Mouse (Mus musculus) myocyte (in vitro differentiated cells): Measurements from ENCODE around the gene Gmfg.

Experiments
- E2F4 ChIP-seq: IDR thresholded peaks from one replicate; pipeline ENCODE4 v1.6.1; 2011; ENCODE audit warnings: mild to moderate bottlenecking, control low read depth, moderate library complexity; ENCODE audit not compliant: insufficient read depth
- MAX ChIP-seq: IDR thresholded peaks from one replicate; pipeline ENCODE4 v1.6.1; 2011; ENCODE audit warnings: low read depth, mild to moderate bottlenecking, control low read depth
- POLR2A ChIP-seq: IDR thresholded peaks from one replicate; pipeline ENCODE4 v1.6.1; 2011; ENCODE audit warnings: low read depth, mild to moderate bottlenecking, control low read depth, moderate library complexity; ENCODE audit not compliant: insufficient read length
- POLR2AphosphoS2 ChIP-seq: IDR thresholded peaks from one replicate; pipeline ENCODE4 v1.6.1; 2011; ENCODE audit warnings: low read depth, control low read depth; ENCODE audit not compliant: insufficient read length
- TCF12 ChIP-seq: IDR thresholded peaks from one replicate; pipeline ENCODE4 v1.6.1; 2011; ENCODE audit warnings: mild to moderate bottlenecking, control low read depth; ENCODE audit not compliant: poor library complexity, insufficient read depth, severe bottlenecking
- TCF3 ChIP-seq: IDR thresholded peaks from one replicate; pipeline ENCODE4 v1.6.1; 2011; ENCODE audit warnings: low read depth, control low read depth; ENCODE audit not compliant: insufficient read length

- TF ChIP-seq TCF3 (no peak), POLR2A (no peak), MAX (no peak), POLR2AphosphoS2 (no peak), E2F4 (no peak), TCF12 (no peak)
Measured at GRCm38 (mm10) chr7:28488030-28488491, 50.8 kb downstream of the Gmfg start.
